Mouse (Mus musculus) midbrain, embryonic 14.5 days (tissue): Measurements from ENCODE around the gene Oscp1. TPM values are rescaled to one million over a fixed set of nuclear protein-coding genes. Genes with fewer than 3 reads are reported as not detected.

ENCODE experiments used
- ATAC-seq: fragments of 200-750 bp; cut with Nextera tagmentation; 2 replicates; pipeline ENCODE4 v1.8.0; 2017; ENCODE audit warnings: moderate number of reproducible peaks, moderate library complexity; ENCODE audit not compliant: low FRiP score, low TSS enrichment
- DNase-seq: peaks from one replicate; pipeline ENCODE4 v3.0.0-alpha.2; 2015
- H3K27ac ChIP-seq: fragments of 300-500 bp; sonication (generic); replicated peaks from 2 replicates; pipeline ENCODE4 v1.5.1; 2014; ENCODE audit warnings: mild to moderate bottlenecking, low read depth, low read length, moderate library complexity
- H3K27me3 ChIP-seq: fragments of 300-500 bp; sonication (generic); 2 replicates; pipeline ENCODE4 v1.6.1; 2014; ENCODE audit warnings: low read length, control low read depth, mixed read lengths; ENCODE audit not compliant: control insufficient read depth, insufficient read depth
- H3K36me3 ChIP-seq: fragments of 300-500 bp; sonication (generic); 2 replicates; pipeline ENCODE4 v1.6.1; 2014; ENCODE audit warnings: low read length, control low read depth; ENCODE audit not compliant: control insufficient read depth, insufficient read depth
- H3K4me1 ChIP-seq: fragments of 300-500 bp; sonication (generic); 2 replicates; pipeline ENCODE4 v1.6.1; 2014; ENCODE audit warnings: mild to moderate bottlenecking, antibody characterized with exemption, low read length, control low read depth; ENCODE audit not compliant: control insufficient read depth, insufficient read depth
- H3K4me2 ChIP-seq: fragments of 300-500 bp; sonication (generic); 2 replicates; pipeline ENCODE4 v1.6.1; 2014; ENCODE audit warnings: mild to moderate bottlenecking, low read length, moderate library complexity
- H3K4me3 ChIP-seq: fragments of 300-500 bp; sonication (generic); replicated peaks from 2 replicates; pipeline ENCODE4 v1.5.1; 2014; ENCODE audit warnings: low read depth, low read length
- H3K9ac ChIP-seq: fragments of 300-500 bp; sonication (generic); replicated peaks from 2 replicates; pipeline ENCODE4 v1.6.1; 2014; ENCODE audit warnings: mild to moderate bottlenecking, low read length, moderate library complexity
- H3K9me3 ChIP-seq: fragments of 300-500 bp; sonication (generic); 2 replicates; pipeline ENCODE4 v1.6.1; 2016; ENCODE audit warnings: low read length, control low read depth, mixed read lengths; ENCODE audit not compliant: control insufficient read depth
- WGBS: fragments of 180-500 bp; shearing (Covaris S2); extraction: QIAGEN DNeasy Blood & Tissue Kit; methylation state at CpG from one replicate; pipeline ENCODE4 v1.1.7; 2014; 5-methylcytosine and 5-hydroxymethylcytosine counted together
- polyA plus RNA-seq: library from polyadenylated mRNA; unstranded; fragments of >200 nt; fragmentation: Nextera tagmentation; extraction: Ambion mirVana; gene quantifications from 2 replicates; pipeline ENCODE4 v1.2.1, GENCODE M21; 2014

The Oscp1 gene
- polyA plus RNA-seq, 1 experiment from 2014 or later, result 34.0 TPM

GRCm38 (mm10) chr4:126068842-126069241 lies 10.5 kb downstream of the Oscp1 start:
- H3K4me2 ChIP-seq, result no peak overlapping the region
- H3K9me3 ChIP-seq, result no peaks in the 10 kb centered on the region
- H3K4me3 ChIP-seq, result no peak overlapping the region
- H3K36me3 ChIP-seq, result no peaks in the 10 kb centered on the region
- WGBS, result 87% methylated on average over 6 of the region's 6 CpGs
- DNase-seq, result no peak
- H3K9ac ChIP-seq, result no peak overlapping the region
- no peak for ATAC-seq
- no peaks in the 10 kb centered on the region for H3K4me1 ChIP-seq
- no peak overlapping the region for H3K27ac ChIP-seq
- H3K27me3 ChIP-seq, result no peaks in the 10 kb centered on the region

GRCm38 (mm10) chr4:126077833-126078232 lies 19.5 kb downstream of the Oscp1 start:
- H3K4me2 ChIP-seq, result no peak overlapping the region
- H3K4me1 ChIP-seq, result no peaks in the 10 kb centered on the region
- H3K27ac ChIP-seq, result no peak overlapping the region
- no peak overlapping the region for H3K9ac ChIP-seq
- 82% methylated on average over 6 of the region's 6 CpGs for WGBS
- DNase-seq, result no peak
- ATAC-seq, result no peak
- H3K4me3 ChIP-seq, result no peak overlapping the region
- peaks cover 21% of the 10 kb centered on the region for H3K36me3 ChIP-seq
- no peaks in the 10 kb centered on the region for H3K27me3 ChIP-seq
- H3K9me3 ChIP-seq, result no peaks in the 10 kb centered on the region

- Histone ChIP-seq H3K9me3 (no peaks in the 10 kb centered on the region), H3K9ac (no peak overlapping the region), H3K4me1 (no peaks in the 10 kb centered on the region), H3K4me3 (no peak overlapping the region), H3K36me3 (peaks cover 28% of the 10 kb centered on the region), H3K27me3 (no peaks in the 10 kb centered on the region), H3K27ac (no peak overlapping the region), H3K4me2 (no peak overlapping the region)
- ATAC-seq (no peak), DNase-seq (no peak)
- 81% methylated on average over 4 of the region's 4 CpGs for WGBS
These were observed 20.9 kb downstream of the Oscp1 start for GRCm38 (mm10) chr4:126079266-126079665.

DNA sequence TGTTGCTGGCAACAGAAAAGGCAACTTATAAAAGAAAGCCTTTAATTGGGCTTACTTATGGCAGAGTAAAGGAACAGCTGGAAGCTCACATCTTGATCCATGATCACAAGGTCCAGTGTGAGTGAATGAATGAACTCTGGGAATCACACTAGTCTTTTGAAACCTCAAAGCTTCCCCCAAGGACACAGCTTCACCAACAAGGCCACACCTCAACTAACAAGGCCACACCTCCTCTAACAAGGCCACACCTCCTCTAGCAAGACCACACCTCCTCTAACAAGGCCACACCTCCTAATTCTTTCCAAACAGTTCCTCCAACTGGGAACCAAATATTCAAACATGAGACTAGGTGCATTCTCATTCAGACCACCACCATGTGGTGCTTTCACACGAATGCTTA lies 23.2 kb downstream of the Oscp1 start:
- DNase-seq (no peak), ATAC-seq (no peak)
- no peak overlapping the region for H3K9ac ChIP-seq
- no peak overlapping the region for H3K4me3 ChIP-seq
- 96% methylated on average over 1 of the region's 1 CpGs for WGBS
- H3K27me3 ChIP-seq, result no peaks in the 10 kb centered on the region
- H3K9me3 ChIP-seq, result no peaks in the 10 kb centered on the region
- H3K36me3 ChIP-seq, result peaks cover 19% of the 10 kb centered on the region
- H3K4me2 ChIP-seq, result no peak overlapping the region
- H3K4me1 ChIP-seq, result no peaks in the 10 kb centered on the region
- no peak overlapping the region for H3K27ac ChIP-seq

DNA sequence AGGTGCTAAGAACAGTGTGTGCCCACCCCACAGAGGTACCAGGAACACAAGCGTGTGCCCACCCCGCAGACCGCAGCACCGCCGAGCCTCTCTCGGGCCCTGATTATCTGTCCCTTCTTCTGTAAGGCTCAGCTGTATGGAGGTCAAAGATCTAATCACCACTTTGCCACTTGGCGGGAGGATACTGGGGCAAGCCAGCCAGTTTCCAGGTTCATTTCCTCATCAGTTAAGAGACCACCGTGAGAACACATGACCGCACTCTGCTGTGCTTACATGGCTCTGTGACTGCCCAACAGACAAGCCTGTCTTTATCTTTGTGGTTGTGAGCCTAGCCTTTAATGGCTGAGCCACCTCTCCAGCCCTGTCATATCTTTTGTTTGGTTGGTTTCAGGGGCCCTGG lies 24.7 kb downstream of the Oscp1 start:
- no peak overlapping the region for H3K27ac ChIP-seq
- no peak for DNase-seq
- no peaks in the 10 kb centered on the region for H3K27me3 ChIP-seq
- no peak overlapping the region for H3K4me3 ChIP-seq
- peaks cover 23% of the 10 kb centered on the region for H3K36me3 ChIP-seq
- WGBS, result 96% methylated on average over 9 of the region's 9 CpGs
- no peaks in the 10 kb centered on the region for H3K9me3 ChIP-seq
- no peaks in the 10 kb centered on the region for H3K4me1 ChIP-seq
- ATAC-seq, result no peak
- no peak overlapping the region for H3K9ac ChIP-seq
- H3K4me2 ChIP-seq, result no peak overlapping the region

- Histone ChIP-seq H3K9me3 (no peaks in the 10 kb centered on the region), H3K27ac (no peak overlapping the region), H3K9ac (no peak overlapping the region), H3K4me1 (no peaks in the 10 kb centered on the region), H3K36me3 (peaks cover 34% of the 10 kb centered on the region), H3K27me3 (no peaks in the 10 kb centered on the region), H3K4me3 (no peak overlapping the region), H3K4me2 (no peak overlapping the region)
- ATAC-seq, result no peak
- no peak for DNase-seq
- 79% methylated on average over 8 of the region's 8 CpGs for WGBS
These were observed 26.0 kb downstream of the Oscp1 start for GRCm38 (mm10) chr4:126084382-126084781.

GRCm38 (mm10) chr4:126085996-126086576 lies 27.7 kb downstream of the Oscp1 start:
- DNase-seq (peak; percentile 91), ATAC-seq (no peak; the same call in 1 of the 2 replicates)
- Histone ChIP-seq H3K4me2 (no peak overlapping the region), H3K36me3 (peaks cover 34% of the 10 kb centered on the region), H3K9ac (no peak overlapping the region), H3K27me3 (no peaks in the 10 kb centered on the region), H3K27ac (no peak overlapping the region), H3K4me1 (no peaks in the 10 kb centered on the region), H3K9me3 (no peaks in the 10 kb centered on the region), H3K4me3 (no peak overlapping the region)
- WGBS, result 36% methylated on average over 7 of the region's 7 CpGs

- no peak for ATAC-seq
- 84% methylated on average over 7 of the region's 7 CpGs for WGBS
These were observed 31.9 kb downstream of the Oscp1 start for GRCm38 (mm10) chr4:126090101-126090847.

GRCm38 (mm10) chr4:126090848-126091124 lies 32.4 kb downstream of the Oscp1 start:
- Histone ChIP-seq H3K27me3 (no peaks in the 10 kb centered on the region), H3K4me1 (no peaks in the 10 kb centered on the region), H3K9ac (no peak overlapping the region), H3K27ac (no peak overlapping the region), H3K4me3 (no peak overlapping the region), H3K4me2 (no peak overlapping the region), H3K9me3 (no peaks in the 10 kb centered on the region), H3K36me3 (peaks cover 18% of the 10 kb centered on the region; the same call in 1 of the 2 replicates)
- DNase-seq, result no peak
- WGBS, result 78% methylated on average over 4 of the region's 4 CpGs
- no peak for ATAC-seq

More at GRCm38 (mm10) chr4:126090101-126090847, 31.9 kb downstream of the Oscp1 start:
- Histone ChIP-seq H3K9me3 (no peaks in the 10 kb centered on the region), H3K4me3 (no peak overlapping the region), H3K4me2 (no peak overlapping the region), H3K27ac (no peak overlapping the region), H3K9ac (no peak overlapping the region), H3K4me1 (no peaks in the 10 kb centered on the region), H3K27me3 (no peaks in the 10 kb centered on the region), H3K36me3 (peaks cover 18% of the 10 kb centered on the region; the same call in 1 of the 2 replicates)
- no peak for DNase-seq
